Mouse (Mus musculus) stomach, embryonic 14.5 days (tissue): ENCODE data around the gene Tll2. TPM values are rescaled to one million over a fixed set of nuclear protein-coding genes. Genes with fewer than 3 reads are reported as not detected.

ENCODE experiments used
- ATAC-seq: fragments of 200-750 bp; cut with Nextera tagmentation; 2 replicates; pipeline ENCODE4 v1.8.0; 2017; ENCODE audit warnings: low read depth, moderate TSS enrichment; ENCODE audit not compliant: insufficient number of reproducible peaks, insufficient read depth, low FRiP score
- H3K27ac ChIP-seq: fragments of 300-500 bp; sonication (generic); 2 replicates; pipeline ENCODE4 v1.5.1; 2014; ENCODE audit warnings: mild to moderate bottlenecking, low read length, moderate library complexity, mixed read lengths
- H3K27me3 ChIP-seq: fragments of 300-500 bp; sonication (generic); 2 replicates; pipeline ENCODE4 v1.6.1; 2014; ENCODE audit warnings: low read length, control low read depth, mixed read lengths; ENCODE audit not compliant: control insufficient read depth, insufficient read depth
- H3K36me3 ChIP-seq: fragments of 300-500 bp; sonication (generic); 2 replicates; pipeline ENCODE4 v1.6.1; 2014; ENCODE audit warnings: mild to moderate bottlenecking, control low read depth, low read length, moderate library complexity, mixed read lengths; ENCODE audit not compliant: control insufficient read depth, insufficient read depth
- H3K4me1 ChIP-seq: fragments of 300-500 bp; sonication (generic); 2 replicates; pipeline ENCODE4 v1.6.1; 2014; ENCODE audit warnings: low read length, control low read depth, mixed read lengths; ENCODE audit not compliant: control insufficient read depth, insufficient read depth
- H3K4me2 ChIP-seq: fragments of 300-500 bp; sonication (generic); replicated peaks from 2 replicates; pipeline ENCODE4 v1.6.1; 2014; ENCODE audit warnings: low read depth, low read length, control low read depth
- H3K4me3 ChIP-seq: fragments of 300-500 bp; sonication (generic); 2 replicates; pipeline ENCODE4 v1.5.1; 2014; ENCODE audit warnings: low read depth, low read length, control low read depth
- H3K9ac ChIP-seq: fragments of 300-500 bp; sonication (generic); replicated peaks from 2 replicates; pipeline ENCODE4 v1.6.1; 2014; ENCODE audit warnings: low read depth, mild to moderate bottlenecking, control low read depth, low read length, moderate library complexity, mixed read lengths
- H3K9me3 ChIP-seq: fragments of 300-500 bp; sonication (generic); 2 replicates; pipeline ENCODE4 v1.6.1; 2016; ENCODE audit warnings: low read depth, low read length, control low read depth; ENCODE audit not compliant: control insufficient read depth
- WGBS: fragments of 180-500 bp; shearing (Covaris S2); extraction: QIAGEN DNeasy Blood & Tissue Kit; methylation state at CpG from one replicate; pipeline ENCODE4 v1.1.7; 2014; 5-methylcytosine and 5-hydroxymethylcytosine counted together
- polyA plus RNA-seq: library from polyadenylated mRNA; unstranded; fragments of >200 nt; fragmentation: Nextera tagmentation; extraction: Ambion mirVana; gene quantifications from 2 replicates; pipeline ENCODE4 v1.2.1, GENCODE M21; 2014

Gene Tll2
- polyA plus RNA-seq, 1 experiment from 2014 or later = 0.25 TPM

DNA sequence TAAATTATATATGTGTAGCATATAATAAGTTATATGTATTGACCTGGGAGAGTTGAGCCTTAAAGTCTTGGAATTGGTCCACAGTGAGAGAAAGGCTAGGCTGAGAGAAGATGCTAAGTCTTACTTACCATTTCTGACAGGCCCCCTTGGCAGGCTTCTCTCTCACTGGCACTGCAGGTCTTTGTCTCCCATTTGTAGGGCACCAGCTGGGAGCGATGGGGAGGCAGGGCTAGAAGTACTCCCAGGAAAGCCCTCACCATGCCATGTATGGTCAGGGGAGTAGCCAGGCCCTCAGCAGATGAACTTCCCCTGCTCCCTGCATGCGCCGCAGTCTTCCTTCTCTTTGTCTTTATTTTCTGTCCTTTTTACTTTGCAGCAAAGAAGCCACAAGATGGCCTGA lies 129.7 kb downstream of the Tll2 start, which contains the start of gene Opalin:
Opalin (minus strand) TSS at position 208 of the 400 bp plus-strand sequence.
- Histone ChIP-seq H3K9ac (no peak within 1 kb of the TSS), H3K36me3 (no peaks in the 10 kb centered on the region), H3K27me3 (no peaks in the 10 kb centered on the region), H3K4me3 (no peak within 1 kb of the TSS), H3K4me1 (no peaks in the 10 kb centered on the region), H3K27ac (no peak within 1 kb of the TSS), H3K4me2 (no peak within 1 kb of the TSS), H3K9me3 (no peaks in the 10 kb centered on the region)
- WGBS = 76% methylated on average over 3 of the region's 3 CpGs
- ATAC-seq = no peak

DNA sequence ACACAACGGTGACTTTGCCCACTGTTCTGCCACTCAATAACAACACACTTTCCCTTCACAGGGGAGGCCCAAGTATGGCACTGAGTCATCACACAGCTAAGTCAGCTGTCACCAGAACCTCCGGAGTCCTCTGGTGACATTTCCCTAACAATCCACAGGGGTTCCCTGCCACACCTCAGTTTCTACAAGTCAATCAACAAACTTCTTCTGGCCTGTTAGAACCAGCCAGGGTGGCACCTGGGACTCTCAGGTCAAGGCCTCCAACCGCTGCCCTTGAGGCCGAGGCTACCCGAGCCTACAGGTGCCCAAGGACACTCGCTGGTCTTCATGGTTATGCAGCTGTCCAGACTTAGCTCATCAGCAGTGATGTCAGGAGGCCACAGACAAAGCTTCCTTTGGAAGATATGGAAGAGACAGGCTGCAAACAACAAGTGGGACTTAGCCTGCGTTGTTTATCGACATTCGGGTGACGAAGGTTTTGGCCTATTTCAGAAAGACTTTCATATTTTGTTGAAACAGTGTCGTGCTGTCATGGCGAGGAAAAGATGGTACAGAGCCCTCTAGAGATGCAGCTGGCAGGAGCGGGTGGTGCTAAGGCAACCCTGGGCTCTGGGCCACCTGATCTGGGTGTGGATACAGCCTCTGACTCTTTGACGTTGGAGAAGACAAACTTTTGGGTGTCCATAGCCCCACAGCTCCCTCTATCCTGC lies 132.7 kb downstream of the Tll2 start:
- no peak overlapping the region for H3K4me2 ChIP-seq
- H3K4me3 ChIP-seq = no peak overlapping the region
- H3K4me1 ChIP-seq = no peaks in the 10 kb centered on the region
- no peaks in the 10 kb centered on the region for H3K36me3 ChIP-seq
- no peak overlapping the region for H3K27ac ChIP-seq
- H3K27me3 ChIP-seq = no peaks in the 10 kb centered on the region
- ATAC-seq = no peak
- no peaks in the 10 kb centered on the region for H3K9me3 ChIP-seq
- no peak overlapping the region for H3K9ac ChIP-seq
- WGBS = 81% methylated on average over 14 of the region's 14 CpGs

DNA sequence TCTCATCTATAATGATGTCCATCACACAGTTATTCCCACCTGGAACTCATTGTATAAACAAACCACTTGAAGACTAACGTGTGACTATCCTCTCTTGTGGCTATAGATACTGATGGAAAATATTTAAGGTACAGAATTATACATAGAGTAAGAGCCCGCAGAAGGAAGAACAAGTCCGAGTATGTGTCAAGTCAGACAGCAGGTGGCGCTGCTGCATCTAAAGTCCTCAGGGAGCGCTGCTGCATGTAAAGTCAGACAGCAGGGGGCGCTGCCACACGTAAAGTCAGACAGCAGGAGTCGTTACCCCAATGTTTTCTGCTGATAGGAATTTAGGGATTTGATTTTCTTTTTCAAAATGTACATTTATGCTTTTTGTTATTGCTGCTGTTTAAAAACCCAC lies 135.1 kb downstream of the Tll2 start:
- Histone ChIP-seq H3K27me3 (no peaks in the 10 kb centered on the region), H3K4me2 (no peak overlapping the region), H3K36me3 (no peaks in the 10 kb centered on the region), H3K4me3 (no peak overlapping the region), H3K27ac (no peak overlapping the region), H3K9ac (no peak overlapping the region), H3K9me3 (no peaks in the 10 kb centered on the region), H3K4me1 (no peaks in the 10 kb centered on the region)
- ATAC-seq = no peak
- WGBS = 8% methylated on average over 8 of the region's 8 CpGs

DNA sequence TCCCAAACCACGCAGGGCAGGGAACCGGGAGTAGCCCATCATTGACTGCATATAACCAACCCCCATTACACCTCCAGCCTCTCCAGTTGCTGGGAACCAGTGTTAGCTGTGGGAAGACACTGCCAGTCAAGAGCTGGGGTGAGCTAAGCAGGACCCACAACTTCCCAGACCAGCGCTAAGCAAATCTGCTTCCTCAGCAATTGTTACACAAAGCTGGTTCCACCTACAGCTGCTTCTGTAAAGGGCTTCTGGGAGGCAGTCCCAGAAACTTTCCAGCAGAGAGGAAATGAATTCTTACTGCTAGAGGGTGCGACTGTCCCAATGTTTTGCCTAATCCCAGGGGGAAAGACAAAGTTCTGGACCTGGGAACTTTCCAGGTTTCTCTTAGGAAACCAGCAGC lies 151.9 kb downstream of the Tll2 start:
- WGBS = 62% methylated on average over 4 of the region's 4 CpGs
- H3K9me3 ChIP-seq = no peaks in the 10 kb centered on the region
- no peak for ATAC-seq

DNA sequence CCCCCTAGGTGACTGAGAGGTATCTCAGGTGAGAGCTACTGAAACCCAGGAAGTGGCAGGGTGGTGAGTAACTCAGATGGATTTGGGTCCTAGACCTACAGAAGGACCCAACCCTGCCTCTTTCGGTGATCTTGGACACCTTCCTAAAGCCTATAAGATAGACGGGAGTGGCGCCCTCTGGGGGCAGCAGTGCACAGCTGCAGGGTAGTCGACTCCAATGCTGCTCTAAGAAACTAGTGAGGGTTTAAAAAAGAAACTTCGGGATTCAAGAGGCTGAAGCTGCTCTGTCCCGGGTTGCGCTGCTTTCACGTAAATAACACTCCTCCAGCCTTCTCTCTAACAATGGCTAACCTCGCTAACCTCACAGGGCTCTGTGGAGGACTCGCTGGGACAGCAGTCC lies 153.1 kb downstream of the Tll2 start:
- no peaks in the 10 kb centered on the region for H3K27me3 ChIP-seq
- no peaks in the 10 kb centered on the region for H3K9me3 ChIP-seq
- H3K36me3 ChIP-seq = no peaks in the 10 kb centered on the region
- no peak overlapping the region for H3K4me3 ChIP-seq
- H3K27ac ChIP-seq = no peak overlapping the region
- whole genome bisulfite sequencing = 33% methylated on average over 10 of the region's 10 CpGs
- H3K4me1 ChIP-seq = no peaks in the 10 kb centered on the region
- H3K4me2 ChIP-seq = no peak overlapping the region
- no peak overlapping the region for H3K9ac ChIP-seq
- no peak; the same call in 1 of the 2 replicates for ATAC-seq

More for the DNA sequence above, 151.9 kb downstream of the Tll2 start:
- no peak overlapping the region for H3K4me2 ChIP-seq
- no peaks in the 10 kb centered on the region for H3K4me1 ChIP-seq
- no peaks in the 10 kb centered on the region for H3K36me3 ChIP-seq
- no peak overlapping the region for H3K9ac ChIP-seq
- H3K27me3 ChIP-seq = no peaks in the 10 kb centered on the region
- H3K27ac ChIP-seq = no peak overlapping the region
- H3K4me3 ChIP-seq = no peak overlapping the region

DNA sequence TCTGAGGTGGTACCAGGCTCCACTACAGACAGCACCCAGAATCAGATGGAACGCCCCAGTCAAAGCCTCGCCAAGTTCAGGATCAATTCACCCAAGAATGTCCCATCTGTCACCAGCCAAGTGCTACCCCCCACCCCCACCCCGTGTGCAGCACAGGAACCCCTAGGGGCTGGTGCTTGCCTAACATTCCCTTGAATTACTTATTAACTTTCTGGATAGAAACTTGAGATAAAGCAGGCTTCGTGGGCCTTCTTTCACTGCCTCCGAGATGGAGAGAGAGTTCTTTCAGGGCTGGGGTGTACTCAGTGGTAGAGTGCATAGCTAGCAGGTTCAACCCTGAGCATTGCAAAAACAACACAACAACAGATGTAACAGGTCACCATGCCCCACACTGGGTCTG lies 154.4 kb downstream of the Tll2 start:
- 47% methylated on average over 5 of the region's 5 CpGs for WGBS
- no peaks in the 10 kb centered on the region for H3K9me3 ChIP-seq
- H3K27ac ChIP-seq = no peak overlapping the region
- H3K4me1 ChIP-seq = no peaks in the 10 kb centered on the region
- H3K36me3 ChIP-seq = no peaks in the 10 kb centered on the region
- H3K4me3 ChIP-seq = no peak overlapping the region
- H3K27me3 ChIP-seq = no peaks in the 10 kb centered on the region
- no peak overlapping the region for H3K9ac ChIP-seq
- no peak for ATAC-seq
- H3K4me2 ChIP-seq = no peak overlapping the region

DNA sequence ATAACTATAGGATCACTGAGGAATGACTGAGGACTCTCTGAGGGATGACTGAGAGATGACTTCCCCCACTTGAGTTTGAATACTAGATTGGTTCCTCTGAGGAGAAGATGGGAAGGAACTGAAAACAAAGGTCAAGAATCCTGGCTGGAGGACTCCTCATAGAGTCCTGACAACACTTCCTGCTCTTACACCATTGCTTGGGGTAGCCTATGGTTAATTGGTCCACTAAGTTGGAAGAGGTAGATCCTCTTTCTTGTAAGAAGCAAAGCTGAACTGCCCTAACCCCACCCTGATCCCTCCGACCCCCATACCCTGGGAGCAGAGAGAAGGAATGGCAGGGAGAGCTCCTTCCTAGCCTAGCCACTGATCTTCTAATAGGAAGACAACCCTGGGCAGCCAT lies 154.9 kb downstream of the Tll2 start:
- H3K9ac ChIP-seq = no peak overlapping the region
- no peak for ATAC-seq
- H3K4me3 ChIP-seq = no peak overlapping the region
- no peak overlapping the region for H3K4me2 ChIP-seq
- H3K4me1 ChIP-seq = no peaks in the 10 kb centered on the region
- H3K27ac ChIP-seq = no peak overlapping the region
- no peaks in the 10 kb centered on the region for H3K9me3 ChIP-seq
- WGBS = 82% methylated on average over 1 of the region's 1 CpGs
- no peaks in the 10 kb centered on the region for H3K27me3 ChIP-seq
- H3K36me3 ChIP-seq = no peaks in the 10 kb centered on the region

DNA sequence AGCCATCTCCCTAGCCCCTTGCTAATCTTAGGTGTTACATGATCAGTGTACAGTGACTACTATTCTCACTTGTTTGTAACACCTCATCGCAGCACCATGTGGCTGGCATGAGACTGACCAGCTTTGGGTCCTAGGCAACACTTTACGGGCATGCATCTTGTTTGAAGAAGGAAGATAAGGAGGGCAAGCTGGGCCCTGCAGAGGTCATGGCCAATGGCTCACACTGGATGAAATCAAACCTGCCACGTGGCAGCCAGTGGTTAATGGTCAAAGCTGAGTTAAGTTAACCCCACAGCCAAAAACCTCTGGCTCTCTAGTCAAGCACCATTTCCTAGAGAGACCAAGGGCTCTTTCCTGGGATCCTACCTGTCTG lies 158.5 kb downstream of the Tll2 start:
- Histone ChIP-seq H3K4me3 (no peak overlapping the region), H3K4me1 (no peaks in the 10 kb centered on the region), H3K9me3 (no peaks in the 10 kb centered on the region), H3K9ac (no peak overlapping the region), H3K27me3 (no peaks in the 10 kb centered on the region), H3K4me2 (no peak overlapping the region), H3K36me3 (no peaks in the 10 kb centered on the region), H3K27ac (no peak overlapping the region)
- WGBS = 70% methylated on average over 3 of the region's 3 CpGs
- ATAC-seq = no peak
